Mouse (Mus musculus): ENCODE data around the gene Rtn4rl1.
A peak's percentile ranks its signal among the peaks of the same experiment; 100 is the strongest.

Rtn4rl1 gene

DNA sequence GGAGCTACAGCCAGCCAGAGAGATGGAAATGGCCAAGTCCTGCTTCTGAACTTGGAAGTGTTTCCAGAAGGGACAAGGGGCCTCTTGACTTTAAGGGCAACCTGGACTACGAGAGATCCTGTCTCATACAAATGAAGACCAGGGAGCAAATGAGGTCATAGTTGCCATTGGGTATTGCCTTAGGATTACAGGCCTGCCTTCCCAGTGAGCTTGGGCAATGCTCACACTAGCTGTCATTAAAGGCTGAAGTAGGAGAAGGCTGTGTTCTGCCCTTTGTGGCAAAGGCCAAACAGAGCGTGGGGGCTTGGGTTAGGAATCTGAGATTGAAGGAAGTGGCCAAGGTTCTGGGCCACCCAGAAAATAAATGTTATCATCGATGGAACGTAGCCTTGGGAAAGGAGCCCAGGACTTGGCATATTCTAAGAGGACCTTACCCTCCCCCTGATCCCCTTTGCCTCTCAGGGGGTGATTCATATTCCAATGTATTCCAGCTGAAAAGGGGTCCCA is 57.5 kb downstream of the Rtn4rl1 start:
- DNase-seq = no peak

DNA sequence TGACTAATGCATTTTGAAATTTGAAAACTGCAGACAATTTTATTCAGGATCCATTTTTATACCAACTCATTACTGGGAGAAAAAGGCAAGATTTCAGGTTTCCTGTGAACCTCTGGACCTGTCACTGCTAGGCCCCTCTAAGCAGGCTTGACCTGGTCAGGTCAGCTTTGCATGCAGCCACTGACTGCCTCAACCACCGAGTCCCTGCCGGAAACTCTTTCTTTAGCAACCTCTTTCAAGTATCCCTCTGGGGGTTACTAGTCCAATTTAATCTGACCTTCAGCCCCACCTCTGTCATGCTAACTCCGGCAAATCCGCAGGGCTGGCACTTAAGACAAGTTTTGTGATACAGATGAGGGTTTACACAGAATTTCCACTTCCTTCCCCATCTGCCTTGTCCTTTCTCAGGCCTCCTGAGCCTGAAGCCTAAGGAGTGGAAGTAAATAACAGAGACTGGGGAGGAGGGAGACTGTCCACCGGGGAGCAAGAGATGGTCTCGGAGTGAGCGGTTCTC is 58.0 kb downstream of the Rtn4rl1 start:
- DNase-seq = no peak

DNA sequence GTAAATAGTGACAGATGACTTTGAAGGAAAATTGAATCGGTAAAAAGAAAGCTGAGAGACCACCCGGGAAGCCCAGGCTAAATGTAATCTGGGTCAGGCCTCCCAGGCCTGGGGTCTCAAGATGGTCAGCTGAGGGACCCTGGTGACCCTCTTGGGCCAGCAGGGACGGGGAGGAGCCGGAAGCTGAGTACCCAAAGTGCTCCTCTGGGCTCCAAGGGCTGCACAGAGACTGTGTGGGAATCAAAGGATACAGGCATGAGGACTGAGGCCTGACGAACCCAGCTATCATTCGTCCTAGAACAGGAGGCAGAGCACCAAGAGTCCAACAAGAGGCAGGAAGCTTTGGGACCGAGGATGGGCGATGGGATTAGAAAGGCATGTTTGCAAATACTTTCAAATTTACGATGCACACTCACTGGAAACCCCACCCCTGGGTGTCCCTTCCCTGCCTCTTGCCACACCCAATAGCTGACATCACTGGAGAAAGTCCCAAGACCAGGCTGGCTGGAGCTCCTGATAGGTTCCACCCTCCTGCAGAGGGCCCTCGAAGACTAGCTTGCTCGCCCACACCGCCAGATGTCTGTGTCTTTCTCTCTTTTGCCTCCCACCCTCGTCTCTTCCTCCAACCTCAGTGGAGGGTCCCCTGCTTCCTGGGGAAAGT is 60.8 kb downstream of the Rtn4rl1 start:
- DNase-seq = no peak

DNA sequence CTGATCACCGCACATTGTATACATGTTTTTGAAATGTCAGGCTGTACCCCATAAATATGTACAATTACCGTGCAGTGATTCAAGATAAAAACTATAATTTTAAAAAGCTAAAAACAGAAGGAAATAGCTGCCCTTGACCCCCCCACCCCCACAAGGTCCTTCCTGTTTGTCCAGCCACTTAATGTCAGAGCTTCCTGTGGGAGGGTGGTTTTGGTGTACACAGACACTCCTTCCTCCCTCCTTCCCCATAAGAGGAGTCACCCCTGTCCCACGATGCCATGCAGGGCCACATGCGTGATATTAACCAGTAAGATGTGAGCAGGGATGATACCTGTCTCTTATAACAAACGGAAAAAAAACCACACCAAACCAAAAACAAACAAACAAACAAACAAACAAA is 61.7 kb downstream of the Rtn4rl1 start:
- no peak for DNase-seq

DNA sequence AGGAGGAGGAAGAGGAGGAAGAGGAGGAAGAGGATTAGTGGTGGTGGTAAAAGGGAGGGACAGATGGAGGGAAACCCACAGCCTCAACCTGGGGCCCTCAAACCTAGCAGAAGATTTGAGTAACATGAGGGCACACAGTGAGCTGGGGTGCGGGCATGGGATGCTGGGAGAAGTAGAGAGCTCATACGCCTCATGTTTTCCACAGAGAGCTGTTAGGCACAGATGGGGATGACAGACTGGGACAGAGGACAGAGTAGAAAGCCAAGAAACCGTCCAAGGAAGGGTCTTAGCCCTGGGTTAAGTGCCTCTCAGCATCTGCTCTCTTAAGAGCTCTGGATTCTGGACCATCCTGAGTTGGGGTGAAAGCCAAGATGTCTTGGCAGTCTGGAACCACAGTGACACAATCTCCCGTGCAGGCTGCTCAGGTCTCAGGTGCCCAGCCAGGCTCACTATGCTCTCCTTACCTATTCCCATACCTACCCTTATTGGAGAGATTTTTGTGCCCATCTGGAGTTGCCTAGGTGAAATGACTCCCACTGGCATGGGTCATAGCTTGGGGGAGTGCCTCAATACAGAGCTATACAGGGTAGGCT is 63.6 kb downstream of the Rtn4rl1 start:
- DNase-seq = peak in 1 of 2 experiments; percentile 51

DNA sequence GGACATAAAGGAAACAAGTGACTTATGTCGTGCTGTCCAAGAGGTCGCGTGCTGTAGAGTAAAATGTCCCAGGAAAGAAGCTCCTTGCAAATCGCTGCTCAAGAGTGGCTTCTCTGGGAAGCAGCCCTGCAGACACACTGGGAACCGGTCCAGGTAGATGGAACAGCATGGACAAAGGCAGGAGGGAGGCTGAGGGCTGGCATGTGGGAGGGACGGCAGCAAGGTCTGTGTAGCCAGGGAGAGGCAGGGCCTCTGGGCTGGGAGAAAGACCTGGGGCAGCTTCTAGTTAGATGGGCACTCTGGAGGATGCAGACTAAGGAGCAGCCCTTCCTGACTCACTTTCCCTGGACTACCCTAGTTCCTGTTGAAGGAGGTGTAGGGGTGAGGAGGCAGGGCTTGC is 65.8 kb downstream of the Rtn4rl1 start:
- peak; percentile 87 to 88 for DNase-seq

DNA sequence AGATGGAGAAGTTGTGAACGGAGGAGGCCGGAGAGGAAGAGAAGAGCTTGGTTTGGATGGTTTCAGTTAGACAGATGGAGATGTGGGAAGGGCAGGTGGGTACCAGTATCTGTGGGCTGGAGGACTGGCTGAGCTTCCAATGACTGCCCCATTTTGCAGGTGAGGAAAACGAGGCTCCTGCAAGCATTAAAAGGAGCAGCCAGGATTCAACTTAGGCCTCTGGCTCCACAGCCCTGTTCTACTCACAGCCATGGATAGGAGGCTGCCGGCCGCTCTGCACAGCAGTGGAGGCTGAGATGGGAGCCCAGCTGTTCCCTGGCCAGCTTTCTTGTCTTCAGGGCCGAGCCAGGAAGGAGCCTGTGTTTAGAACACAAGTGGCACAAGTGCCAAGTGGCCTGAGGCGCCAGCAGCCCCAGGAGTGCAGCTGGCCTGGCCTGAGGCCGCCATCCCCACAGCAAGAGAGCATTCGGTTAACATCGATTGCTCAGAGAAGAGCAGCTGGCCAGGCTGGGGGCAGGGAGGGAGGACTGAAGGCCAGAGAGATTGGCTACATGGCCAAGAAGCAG is 66.5 kb downstream of the Rtn4rl1 start:
- DNase-seq = peak; percentile 58 to 64

DNA sequence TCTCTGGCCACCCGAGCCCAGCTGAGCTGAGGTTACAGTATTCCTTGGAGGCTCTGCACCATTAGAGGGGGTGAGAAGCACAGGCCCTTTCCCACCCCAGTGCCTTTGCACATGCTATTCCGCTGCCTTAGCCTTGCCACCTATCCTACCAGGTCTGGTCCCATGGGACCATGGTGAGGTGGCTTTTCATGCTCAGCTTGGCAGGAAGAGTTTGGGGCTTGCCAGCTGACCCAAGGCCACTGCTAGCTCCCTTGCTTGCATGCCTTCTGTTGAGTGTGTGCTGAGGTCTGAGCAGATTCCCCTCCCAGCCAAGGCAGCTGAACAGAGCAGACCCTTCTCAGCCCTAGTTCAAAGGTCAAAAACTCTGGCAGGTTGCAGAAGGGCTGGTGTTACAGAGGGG is 67.4 kb downstream of the Rtn4rl1 start:
- no peak for DNase-seq

DNA sequence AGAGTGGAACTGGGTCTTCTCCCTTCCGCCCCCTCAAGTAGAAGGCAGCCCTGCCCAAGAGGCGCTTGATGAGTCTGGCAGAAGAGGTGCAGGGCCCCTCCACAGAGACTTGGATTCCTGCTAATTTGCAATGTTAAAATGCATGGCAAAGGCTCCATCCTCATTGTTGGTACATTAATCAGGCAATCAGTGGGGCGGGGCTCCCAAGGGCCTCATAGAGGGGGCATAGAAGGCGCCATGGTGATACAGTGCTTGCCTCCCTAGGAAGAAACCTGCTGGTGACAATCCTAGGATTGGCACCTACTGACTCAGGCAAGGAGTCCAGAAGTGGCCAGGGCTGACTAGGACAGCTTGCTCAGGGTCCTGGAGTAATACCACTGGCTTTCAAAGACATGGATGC is 68.1 kb downstream of the Rtn4rl1 start:
- DNase-seq = no peak

DNA sequence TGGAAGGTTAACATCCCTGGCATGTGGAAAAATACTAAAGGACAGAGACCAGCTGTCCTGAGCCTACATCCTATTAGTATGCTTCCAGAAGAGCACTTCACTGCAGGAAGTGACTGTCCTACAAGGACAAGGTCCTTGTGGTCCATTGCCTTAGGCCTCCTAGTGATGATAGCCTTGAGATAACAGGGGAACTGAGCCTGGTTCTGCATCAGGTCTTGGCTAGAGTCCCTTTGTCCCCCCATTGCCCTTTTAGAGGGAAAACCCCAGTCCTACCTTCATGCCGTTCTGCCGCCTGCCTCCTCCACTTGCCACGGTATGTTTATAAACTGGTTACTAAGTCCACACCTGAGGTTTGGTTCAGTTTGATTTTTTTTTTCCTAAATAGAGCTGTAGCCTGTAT is 68.6 kb downstream of the Rtn4rl1 start:
- DNase-seq = no peak

DNA sequence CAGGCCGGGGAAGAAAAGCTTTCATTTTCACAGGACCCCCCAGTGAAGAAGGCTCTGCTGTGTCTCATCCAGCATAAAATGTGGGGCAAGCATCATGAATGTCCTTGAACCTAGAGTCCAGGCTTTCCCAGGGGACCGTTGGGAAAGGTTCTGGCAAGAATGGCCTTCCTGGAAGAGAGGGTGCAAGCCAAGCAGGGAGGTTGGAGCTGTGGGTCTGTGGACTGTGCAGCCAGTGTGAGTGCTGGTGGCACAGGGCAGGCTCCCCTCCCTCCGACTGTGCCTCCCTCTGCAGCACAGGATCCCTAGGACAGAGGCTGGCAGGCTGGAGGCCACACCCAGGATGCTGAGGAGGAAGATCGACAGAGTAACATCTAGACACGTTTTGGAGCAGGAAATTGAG is 69.2 kb downstream of the Rtn4rl1 start:
- no peak for DNase-seq

DNA sequence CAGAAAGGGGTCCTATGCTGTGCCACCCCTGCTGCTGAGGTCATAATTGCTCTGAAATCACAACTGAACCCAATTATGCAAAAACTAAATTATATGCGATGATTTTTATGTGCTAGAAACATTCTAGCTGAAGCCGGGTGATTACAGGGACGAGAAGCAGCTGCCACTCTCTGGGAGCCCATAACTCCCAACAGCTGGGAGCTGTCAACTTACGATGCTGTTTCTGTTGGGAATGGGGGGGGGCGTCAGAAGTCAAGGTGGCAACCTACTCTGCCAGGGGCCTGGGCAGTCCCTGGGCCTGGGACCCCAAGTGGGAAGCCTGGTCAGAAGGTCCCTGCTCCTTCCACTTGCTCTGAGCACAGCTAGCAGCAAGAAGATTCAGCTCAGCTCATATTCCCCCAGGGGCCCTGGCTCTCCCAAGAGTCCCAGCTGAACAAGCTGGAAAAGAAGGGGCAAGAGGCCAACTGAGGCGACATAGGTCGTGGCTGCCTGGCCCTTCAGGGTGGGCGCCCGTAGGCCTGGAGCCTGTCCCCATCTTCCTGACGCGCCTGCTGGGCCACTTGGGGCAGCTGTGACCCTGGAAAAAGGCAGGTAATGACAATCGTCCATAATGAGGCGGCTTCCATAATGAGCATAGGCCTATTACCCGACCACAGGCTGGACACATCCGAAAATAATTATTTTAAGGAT is 69.8 kb downstream of the Rtn4rl1 start:
- no peak for DNase-seq

DNA sequence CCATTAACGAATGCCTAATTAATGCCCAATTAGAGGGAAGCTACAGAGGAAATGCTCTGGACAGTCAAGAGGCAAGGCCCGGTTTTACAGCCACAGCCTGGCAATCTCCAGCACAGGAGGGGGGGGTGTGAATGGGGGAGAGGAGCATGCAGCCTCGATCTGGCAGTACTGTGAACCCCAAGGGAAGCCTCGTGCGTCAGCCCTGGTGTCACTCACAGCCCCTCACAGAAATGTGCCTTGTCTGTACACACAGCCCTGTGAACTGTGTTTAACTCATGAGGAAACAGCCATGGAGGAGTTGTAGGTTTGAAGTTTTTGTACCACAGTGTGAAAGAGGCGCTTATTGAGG is 70.4 kb downstream of the Rtn4rl1 start:
- DNase-seq = no peak

DNA sequence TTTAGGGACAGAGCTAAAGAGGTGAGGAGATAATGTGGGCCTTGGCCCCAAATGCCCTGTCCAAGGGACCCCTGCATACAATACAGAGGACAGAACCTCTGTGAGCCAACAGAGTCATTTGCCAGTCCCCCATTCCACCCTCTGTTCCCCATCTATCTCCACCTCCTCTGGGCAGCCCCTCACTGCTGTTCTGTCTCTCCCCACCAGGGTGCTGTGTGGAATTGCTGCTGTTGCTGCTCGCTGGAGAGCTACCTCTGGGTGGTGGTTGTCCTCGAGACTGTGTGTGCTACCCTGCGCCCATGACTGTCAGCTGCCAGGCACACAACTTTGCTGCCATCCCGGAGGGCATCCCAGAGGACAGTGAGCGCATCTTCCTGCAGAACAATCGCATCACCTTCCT is 71.0 kb downstream of the Rtn4rl1 start:
- DNase-seq = no peak

DNA sequence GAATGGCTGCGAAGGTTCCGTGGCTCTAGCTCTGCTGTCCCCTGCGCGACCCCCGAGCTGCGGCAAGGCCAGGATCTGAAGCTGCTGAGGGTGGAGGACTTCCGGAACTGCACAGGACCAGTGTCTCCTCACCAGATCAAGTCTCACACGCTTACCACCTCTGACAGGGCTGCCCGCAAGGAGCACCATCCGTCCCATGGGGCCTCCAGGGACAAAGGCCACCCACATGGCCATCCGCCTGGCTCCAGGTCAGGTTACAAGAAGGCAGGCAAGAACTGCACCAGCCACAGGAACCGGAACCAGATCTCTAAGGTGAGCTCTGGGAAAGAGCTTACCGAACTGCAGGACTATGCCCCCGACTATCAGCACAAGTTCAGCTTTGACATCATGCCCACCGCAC is 72.0 kb downstream of the Rtn4rl1 start:
- no peak for DNase-seq

DNA sequence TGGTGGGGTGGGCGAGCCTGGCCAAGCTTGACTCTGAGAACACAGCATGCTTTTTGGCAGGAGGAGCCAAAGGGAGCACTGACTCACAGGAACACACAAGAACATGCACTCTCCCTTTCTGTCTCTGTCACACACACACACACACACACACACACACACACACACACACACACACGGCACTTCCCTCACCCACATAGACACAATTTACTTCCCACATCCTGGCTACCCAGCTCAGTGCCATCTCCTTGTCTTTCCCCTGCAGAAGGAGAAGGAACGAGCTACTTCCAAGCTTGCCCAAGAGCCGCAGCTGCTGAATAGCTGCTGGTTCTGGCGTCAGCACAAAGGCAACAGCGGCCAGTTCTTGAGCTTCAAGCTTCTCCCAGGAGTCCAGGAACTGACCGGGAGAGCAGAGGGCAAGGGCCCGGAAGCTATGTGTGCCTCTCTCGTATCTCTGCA is 74.3 kb downstream of the Rtn4rl1 start:
- peak in 1 of 2 experiments; percentile 61 for DNase-seq

DNA sequence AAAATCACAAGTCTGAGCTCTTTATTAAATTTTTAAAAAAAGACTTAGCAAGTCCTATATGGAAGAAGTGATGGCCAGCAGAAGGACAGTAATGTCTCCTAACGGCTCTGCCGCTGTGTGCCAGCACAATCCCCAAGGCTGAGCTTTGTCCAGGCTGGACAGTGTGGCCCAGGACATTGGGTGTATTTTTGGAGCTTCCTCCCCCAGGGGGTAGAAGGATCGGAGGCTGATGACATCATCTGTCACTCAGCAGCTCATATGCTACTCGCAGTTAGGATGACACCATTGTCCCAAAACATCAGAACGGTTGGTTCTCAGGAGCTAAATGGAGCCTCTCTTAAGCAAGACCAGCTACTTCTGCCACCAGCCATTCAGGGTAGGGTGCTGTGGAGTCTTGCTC is 74.9 kb downstream of the Rtn4rl1 start:
- no peak for DNase-seq

DNA sequence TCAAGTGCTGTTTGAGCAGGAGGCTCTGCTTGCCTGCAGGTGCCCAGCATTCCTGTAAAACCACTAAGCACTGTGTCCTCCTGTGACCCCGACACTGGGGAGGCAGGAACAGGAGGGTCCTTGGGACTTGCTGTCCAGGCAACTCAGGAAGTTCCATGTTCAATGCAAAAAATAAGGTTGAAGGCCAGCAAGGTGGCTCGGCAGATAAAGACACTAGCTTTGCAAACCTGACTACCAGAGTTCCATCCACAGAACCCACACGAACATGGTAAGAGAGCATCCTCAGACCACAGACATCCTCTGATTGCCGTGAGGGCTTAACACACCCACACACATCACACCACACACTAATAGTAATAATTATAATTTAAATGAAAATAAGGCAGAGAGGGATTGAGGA is 75.6 kb downstream of the Rtn4rl1 start:
- DNase-seq = no peak

DNA sequence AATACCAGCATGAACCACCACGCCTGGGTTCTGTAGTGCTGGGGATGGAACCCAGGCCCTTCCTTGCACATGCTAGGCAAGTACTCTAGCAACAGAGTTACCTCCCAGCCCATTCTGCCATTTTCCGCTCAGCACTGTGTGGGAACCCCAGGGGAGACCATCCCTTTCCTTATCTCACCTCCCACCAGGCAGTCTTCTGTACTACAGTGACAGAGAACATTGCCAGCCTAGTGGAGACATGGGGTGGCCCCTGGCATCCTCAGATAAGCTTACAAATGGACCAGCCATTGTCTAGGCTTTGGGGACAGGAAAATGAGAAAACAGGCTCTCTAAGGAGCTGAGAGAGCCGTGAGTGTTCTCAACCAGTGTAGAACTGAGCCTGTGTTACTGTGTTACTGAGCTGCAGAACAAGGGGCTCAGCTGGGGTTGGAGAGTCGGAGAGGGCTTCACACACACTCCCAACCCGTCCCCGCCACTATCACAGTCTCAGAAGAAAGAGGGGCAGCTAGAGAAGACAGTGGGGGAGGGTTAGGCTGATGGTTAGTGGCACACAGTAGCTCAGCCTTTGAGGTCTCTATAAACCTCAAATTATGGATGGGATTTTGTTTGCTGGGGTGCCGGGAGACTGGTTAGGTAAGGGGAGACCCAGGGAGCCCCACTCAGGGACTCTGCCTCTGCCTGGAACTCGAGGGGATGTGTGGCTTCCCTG is 76.8 kb downstream of the Rtn4rl1 start:
- no peak for DNase-seq

DNA sequence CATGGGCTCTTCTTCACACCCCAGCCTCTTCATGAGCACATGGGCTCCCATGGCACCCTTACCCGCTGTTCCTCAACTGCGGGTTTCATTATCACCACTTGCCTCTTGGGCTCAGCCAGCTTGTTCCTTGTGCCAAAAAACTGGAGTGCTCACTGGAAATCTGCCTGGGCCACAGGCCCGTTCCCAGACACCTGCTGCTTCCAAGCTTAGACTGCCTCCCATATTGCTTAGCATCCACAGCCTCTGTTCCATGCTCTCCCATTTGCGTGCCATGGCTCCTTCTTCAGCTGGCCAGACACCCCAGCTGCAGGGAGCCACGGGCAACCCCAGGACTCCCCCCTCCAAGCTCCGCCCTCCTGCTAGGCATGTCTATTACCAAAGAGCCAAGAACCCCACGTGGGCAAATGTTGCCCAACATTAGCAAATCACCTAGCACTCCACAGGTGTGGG is 77.4 kb downstream of the Rtn4rl1 start:
- DNase-seq = peak; percentile 63 to 80

DNA sequence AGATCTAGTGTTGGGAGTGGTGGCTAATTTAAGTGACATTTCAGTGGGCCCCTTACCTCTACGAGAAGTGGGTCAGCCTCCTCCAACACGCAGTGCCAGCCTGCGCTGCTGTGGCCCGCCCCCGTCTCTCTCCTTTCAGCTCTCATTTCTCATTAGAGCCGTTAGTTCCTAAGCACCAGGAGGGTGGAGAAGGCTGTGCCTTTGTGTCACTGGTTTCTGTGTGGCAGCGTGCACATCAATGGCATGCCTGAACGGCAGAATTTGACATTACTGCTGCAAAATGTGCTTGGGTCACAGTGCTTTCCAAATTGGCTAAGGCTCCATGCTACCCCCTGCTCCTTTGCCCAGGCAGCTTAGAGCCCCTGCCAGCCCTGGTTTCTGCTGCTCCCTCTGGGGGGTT is 79.9 kb downstream of the Rtn4rl1 start:
- no peak for DNase-seq

DNA sequence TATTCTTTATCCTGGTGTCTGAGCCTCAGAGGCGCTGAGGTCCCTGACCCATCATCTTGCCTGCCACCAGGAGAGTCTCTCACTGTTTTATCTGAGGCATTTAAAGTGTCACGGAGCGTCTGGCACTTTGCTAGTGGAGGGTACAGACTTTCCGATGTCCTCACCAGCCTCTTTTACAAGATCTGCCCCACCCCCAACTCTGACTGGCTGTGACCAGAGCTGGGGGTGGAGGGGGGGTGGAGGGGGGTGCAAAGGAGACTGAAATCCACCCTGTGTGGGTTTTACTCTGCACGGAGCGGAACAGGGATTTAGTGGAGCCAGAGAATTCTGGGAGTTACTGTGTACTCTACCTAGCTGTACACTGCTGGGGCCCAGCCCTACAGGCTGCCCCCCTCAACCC is 81.5 kb downstream of the Rtn4rl1 start:
- DNase-seq = no peak

DNA sequence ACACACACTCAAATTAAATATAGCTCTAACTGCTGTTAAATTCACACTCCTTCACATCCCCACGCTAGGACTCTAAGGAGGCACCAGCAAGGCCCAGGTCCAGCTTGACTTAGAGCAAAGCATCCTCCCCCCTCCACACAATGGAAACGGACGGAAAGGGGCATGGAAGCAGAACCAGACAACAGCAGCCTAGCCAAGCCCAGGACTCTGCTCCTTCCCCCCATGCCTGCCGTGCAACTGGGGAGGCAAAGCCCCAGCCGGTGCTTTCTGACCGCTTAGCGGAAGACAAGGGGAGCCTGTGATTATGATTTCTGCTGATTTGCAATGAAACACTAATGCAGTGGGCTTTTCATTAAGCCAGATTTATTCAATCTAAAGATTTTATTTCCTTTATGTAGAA is 84.5 kb downstream of the Rtn4rl1 start:
- no peak for DNase-seq

Measured in cerebellum, postnatal 14 days (tissue).